Mouse (Mus musculus) retina, postnatal 1 day (tissue): ENCODE measurements at regions not wholly inside any gene's neighbourhood (a gene's known extent, or its start where the extent isn't known, plus 50 kb on each side); places are given as distances from the start of the nearest gene placed in this dataset.
"Not testable (repeated sequence)": the region's sequence is repeated elsewhere in the genome, so short reads cannot be mapped to it uniquely, and the experiment has no call there.

Experiments
- DNase-seq: peaks from one replicate; pipeline ENCODE4 v3.0.0-alpha.2; 2012

GRCm38 (mm10) chr15:44851346-44852064 lies 4717.3 kb downstream of the 9330182O14Rik start:
- peak; percentile 48 for DNase-seq

GRCm38 (mm10) chr15:44857080-44857479 lies 4722.9 kb downstream of the 9330182O14Rik start:
- DNase-seq = no peak

- DNase-seq = no peak
Observed at GRCm38 (mm10) chr15:44859369-44859768, 4725.2 kb downstream of the 9330182O14Rik start.

- no peak for DNase-seq
Observed at GRCm38 (mm10) chr15:44860204-44860806, 4726.1 kb downstream of the 9330182O14Rik start.

- DNase-seq = no peak
Observed at GRCm38 (mm10) chr15:44868537-44868936, 4734.4 kb downstream of the 9330182O14Rik start.

- no peak for DNase-seq
Observed at GRCm38 (mm10) chr15:44869023-44869422, 4734.9 kb downstream of the 9330182O14Rik start.

GRCm38 (mm10) chr15:44869672-44870071 lies 4735.5 kb downstream of the 9330182O14Rik start:
- DNase-seq = no peak

GRCm38 (mm10) chr15:44870934-44871333 lies 4736.8 kb downstream of the 9330182O14Rik start:
- DNase-seq = not testable (repeated sequence)

- no peak for DNase-seq
Observed at GRCm38 (mm10) chr15:44882219-44882618, 4748.1 kb downstream of the 9330182O14Rik start.

- DNase-seq = no peak
Observed at GRCm38 (mm10) chr15:44891544-44891943, 4757.4 kb downstream of the 9330182O14Rik start.

GRCm38 (mm10) chr15:44896220-44896619 lies 4762.1 kb downstream of the 9330182O14Rik start:
- no peak for DNase-seq

- DNase-seq = no peak
Observed at GRCm38 (mm10) chr15:44897572-44897971, 4763.4 kb downstream of the 9330182O14Rik start.

- no peak for DNase-seq
Observed at GRCm38 (mm10) chr15:44907133-44907532, 4773.0 kb downstream of the 9330182O14Rik start.

GRCm38 (mm10) chr15:44913434-44913833 lies 4779.3 kb downstream of the 9330182O14Rik start:
- DNase-seq = no peak

- DNase-seq = no peak
Observed at GRCm38 (mm10) chr15:44915005-44915404, 4780.8 kb downstream of the 9330182O14Rik start.

- DNase-seq = no peak
Observed at GRCm38 (mm10) chr15:44916479-44916878, 4782.3 kb downstream of the 9330182O14Rik start.

GRCm38 (mm10) chr15:44924686-44925085 lies 4790.5 kb downstream of the 9330182O14Rik start:
- DNase-seq = no peak

- no peak for DNase-seq
Observed at GRCm38 (mm10) chr15:44927058-44927457, 4792.9 kb downstream of the 9330182O14Rik start.

- DNase-seq = no peak
Observed at GRCm38 (mm10) chr15:44948626-44949025, 4814.5 kb downstream of the 9330182O14Rik start.

GRCm38 (mm10) chr15:44950952-44951642 lies 4816.9 kb downstream of the 9330182O14Rik start:
- DNase-seq = no peak
